Mouse (Mus musculus): ENCODE data around the gene Prim1. TPM values are rescaled to one million over a fixed set of nuclear protein-coding genes. Genes with fewer than 3 reads are reported as not detected.
"Not testable (repeated sequence)": the region's sequence is repeated elsewhere in the genome, so short reads cannot be mapped to it uniquely, and the experiment has no call there.

The Prim1 gene
- total RNA-seq, 2 experiments from 2014 or later, result 6.2 to 6.9 TPM

DNA sequence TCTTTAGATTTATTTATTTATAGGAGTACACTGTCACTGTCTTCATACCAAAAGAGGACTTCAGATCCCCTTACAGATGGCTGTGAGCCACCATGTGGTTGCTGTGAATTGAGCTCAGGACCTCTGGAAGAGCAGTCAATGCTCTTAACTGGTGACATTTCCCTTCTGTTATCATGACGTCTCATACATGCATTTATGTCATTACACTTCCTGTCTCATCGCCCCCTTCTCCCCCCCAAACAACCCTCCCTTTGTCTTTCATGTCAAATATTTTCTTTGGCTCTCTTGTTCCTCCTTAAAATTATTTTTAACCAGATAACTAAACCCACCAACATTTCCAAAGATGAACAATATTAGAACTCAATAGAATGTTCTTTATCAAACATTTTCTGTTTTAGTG lies 15.9 kb downstream of the Prim1 start:
- intact Hi-C loops (cut with DNase I), result no loop called here
- no peak for DNase-seq (ENCODE audit: low spot score in 2 of 2)

DNA sequence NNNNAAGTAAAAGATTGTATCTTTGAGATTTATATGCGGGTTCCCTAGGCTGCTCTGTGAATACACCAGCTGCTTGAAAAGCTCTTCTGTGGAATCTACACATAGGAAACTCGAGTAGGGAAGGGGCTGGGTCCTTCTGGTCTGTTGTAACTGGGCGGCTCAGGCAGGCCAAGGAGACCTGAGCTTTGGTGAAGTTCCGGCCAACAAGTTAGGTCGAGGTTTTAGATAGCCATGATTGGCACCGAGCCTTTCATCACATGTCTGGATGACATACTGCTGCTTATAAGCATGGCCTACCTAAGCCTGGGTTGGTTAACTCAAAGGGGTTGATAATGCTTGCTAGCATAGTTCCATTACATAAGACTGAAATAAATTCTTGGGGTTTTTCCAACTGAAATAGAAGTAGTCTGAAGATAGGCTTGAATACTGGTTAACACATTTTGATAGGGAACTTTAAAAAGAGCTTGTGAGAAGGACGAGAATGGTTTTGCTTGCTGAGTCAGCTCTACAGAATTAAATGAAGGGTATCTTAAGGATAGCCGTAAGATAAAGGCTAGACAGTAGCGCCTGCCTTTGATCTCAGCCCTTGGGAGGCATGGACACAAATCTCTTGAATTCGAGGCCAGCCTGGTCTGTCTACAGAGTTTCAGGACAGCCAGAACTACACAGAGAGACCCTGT lies 21.9 kb downstream of the Prim1 start:
- peak; percentile 38 to 56 for DNase-seq (ENCODE audit: low spot score in 2 of 2)
- intact Hi-C loops (cut with DNase I), result loop anchor here (2.0 kb wide), 1 partner anchor 22 kb away; the partner anchor contains the start of gene Ptges3

DNA sequence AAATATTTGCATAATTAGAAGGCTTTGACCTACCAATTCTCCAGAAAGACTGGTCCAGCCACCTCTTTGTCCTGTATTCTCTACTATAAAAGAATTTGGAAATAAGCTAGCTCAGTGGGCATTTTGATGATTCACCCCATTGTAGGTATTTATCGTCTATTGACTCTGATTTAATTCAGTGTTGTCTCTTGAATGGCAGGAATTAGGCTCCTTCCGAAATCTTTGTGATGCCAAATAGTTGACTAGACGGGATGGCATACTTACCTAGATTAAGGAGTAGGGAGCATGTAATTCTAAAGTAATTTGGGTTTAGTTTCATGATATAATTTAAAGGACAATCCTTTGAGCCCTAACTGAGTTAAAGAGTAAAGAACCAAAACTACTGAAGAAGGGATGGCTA lies 23.0 kb downstream of the Prim1 start:
- intact Hi-C loops (cut with DNase I), result loop anchor here (2.0 kb wide), 1 partner anchor 21 kb away; the partner anchor contains the start of gene Ptges3
- DNase-seq (ENCODE audit: low spot score in 2 of 2), result no peak

DNA sequence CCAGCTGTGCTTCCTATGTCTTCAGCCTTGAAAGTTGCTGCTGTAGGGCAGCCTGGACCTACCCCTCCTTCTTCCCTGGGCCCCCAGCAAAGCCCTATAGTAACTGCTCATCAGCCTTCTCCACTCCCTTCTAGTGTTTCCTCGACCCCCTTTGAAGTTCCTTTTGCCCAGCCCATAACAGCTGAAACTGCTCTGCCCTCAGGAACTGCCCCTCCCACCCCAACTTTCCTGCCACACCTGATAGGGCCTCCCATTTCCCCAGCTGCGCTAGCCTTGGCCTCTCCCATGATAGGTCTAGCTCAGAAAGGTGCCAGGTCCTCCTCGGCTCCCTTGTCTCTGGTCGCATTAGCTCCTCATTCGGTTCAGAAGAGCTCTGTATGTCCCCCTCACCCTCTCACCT lies 24.2 kb downstream of the Prim1 start:
- DNase-seq (ENCODE audit: low spot score in 2 of 2), result no peak
- intact Hi-C loops (cut with DNase I), result no loop called here

DNA sequence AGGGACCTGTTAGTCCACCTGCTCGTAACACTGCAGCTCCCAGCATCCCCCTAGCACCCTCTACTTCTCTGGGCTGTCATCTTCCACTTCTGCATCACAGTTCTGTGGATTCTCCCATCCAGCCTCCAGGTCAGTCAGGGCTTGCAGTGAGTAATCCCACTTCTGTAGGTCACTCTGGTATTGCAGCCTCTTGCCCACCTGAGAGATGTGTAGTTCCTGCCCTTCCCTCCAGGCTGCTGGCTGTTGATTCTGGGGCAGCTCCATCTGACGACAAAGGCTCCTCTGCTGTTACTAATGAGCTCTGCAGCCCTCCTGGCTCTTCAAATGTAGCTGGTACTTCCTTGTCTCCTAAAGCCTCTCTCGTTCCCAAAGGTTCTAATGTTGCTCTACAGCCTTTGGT lies 24.9 kb downstream of the Prim1 start:
- intact Hi-C loops (cut with DNase I), result no loop called here

DNA sequence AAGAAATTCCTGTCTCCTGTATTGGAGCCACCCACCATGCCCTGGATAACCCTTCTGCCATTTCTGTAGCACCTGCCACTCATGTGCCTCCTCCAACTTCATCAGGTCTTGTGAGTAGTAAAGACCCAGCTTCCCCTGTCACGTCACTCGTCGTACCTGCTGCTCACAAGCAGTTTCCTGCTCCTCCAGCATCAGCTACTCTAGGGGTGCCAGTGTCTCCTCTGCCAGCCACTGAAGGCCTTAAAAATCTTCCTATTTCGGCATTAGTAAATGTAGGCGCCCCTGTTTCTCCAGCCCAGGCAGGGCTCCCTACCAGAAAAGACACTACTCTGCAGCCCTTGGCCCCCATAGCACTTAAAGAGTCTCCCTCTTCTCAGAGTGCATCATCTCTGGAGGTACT lies 25.3 kb downstream of the Prim1 start:
- DNase-seq (ENCODE audit: low spot score in 2 of 2), result no peak
- intact Hi-C loops (cut with DNase I), result no loop called here

More for the DNA sequence above, 24.9 kb downstream of the Prim1 start:
- DNase-seq (ENCODE audit: low spot score in 2 of 2), result no peak

DNA sequence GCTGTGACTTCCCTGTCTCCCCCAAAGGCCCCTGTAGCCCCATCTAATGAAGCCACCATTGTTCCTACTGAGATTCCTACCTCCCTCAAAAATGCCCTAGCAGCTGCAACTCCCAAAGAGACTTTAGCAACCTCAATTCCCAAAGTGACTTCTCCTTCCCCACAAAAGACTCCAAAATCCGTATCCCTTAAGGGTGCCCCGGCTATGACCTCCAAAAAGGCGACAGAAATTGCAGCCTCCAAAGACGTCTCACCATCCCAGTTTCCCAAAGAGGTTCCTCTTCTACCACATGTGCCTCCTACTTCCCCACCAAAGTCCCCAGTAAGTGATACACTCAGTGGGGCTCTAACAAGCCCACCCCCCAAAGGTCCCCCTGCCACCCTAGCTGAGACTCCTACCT lies 26.7 kb downstream of the Prim1 start:
- intact Hi-C loops (cut with DNase I), result no loop called here
- DNase-seq (ENCODE audit: low spot score in 2 of 2), result no peak

DNA sequence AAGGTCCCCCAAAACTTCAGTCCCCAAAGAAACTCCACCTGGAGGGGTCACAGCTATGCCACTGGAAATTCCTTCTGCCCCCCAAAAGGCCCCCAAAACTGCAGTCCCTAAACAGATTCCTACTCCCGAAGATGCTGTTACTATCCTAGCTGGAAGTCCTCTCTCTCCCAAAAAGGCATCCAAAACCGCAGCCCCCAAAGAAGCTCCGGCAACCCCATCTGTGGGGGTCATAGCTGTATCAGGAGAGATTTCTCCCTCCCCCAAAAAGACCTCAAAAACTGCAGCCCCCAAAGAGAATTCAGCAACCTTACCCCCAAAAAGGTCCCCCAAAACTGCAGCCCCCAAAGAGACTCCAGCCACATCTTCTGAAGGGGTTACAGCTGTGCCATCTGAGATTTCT lies 27.5 kb downstream of the Prim1 start:
- intact Hi-C loops (cut with DNase I), result no loop called here
- no peak for DNase-seq (ENCODE audit: low spot score in 2 of 2)

DNA sequence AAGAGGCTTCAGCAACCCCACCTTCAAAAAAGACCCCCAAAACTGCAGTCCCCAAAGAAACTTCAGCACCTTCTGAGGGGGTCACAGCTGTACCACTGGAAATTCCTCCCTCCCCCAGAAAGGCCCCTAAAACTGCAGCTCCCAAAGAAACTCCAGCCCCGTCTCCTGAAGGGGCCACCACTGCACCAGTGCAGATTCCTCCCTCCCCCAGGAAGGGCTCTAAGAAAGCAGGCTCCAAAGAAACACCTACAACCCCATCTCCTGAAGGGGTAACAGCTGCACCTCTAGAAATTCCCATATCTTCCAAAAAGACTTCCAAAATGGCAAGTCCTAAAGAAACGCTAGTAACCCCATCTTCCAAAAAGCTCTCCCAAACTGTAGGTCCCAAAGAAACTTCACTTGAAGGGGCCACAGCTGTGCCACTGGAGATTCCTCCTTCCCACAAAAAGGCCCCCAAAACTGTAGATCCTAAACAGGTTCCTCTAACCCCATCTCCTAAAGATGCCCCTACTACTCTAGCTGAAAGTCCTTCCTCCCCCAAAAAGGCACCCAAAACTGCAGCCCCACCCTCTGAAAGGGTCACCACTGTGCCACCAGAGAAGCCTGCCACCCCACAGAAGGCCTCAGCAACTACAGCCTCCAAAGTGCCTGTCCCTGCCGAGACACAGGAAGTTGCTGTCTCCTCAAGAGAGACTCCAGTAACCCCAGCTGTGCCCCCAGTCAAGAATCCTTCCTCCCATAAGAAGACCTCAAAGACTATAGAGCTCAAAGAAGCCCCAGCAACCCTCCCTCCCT lies 28.3 kb downstream of the Prim1 start:
- DNase-seq (ENCODE audit: low spot score in 2 of 2), result no peak
- intact Hi-C loops (cut with DNase I), result no loop called here

DNA sequence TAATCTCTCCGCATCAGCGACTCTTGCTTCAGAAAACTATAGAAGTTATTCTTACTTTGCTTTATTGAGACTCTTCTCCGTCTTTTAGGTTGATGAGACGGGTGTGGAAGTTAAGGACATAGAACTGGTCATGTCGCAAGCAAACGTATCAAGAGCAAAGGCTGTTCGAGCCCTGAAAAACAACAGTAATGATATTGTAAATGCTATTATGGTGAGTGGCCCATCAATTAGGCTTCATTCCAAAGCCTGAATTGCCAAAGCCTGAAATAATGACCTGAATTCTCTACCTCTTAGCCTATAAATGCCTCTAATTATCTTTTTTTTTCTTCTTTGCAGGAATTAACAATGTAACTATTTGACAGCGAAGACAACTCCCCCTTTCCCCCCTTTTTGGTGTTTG lies 33.2 kb downstream of the Prim1 start:
- no peak for DNase-seq (ENCODE audit: low spot score in 2 of 2)
- intact Hi-C loops (cut with DNase I), result no loop called here

DNA sequence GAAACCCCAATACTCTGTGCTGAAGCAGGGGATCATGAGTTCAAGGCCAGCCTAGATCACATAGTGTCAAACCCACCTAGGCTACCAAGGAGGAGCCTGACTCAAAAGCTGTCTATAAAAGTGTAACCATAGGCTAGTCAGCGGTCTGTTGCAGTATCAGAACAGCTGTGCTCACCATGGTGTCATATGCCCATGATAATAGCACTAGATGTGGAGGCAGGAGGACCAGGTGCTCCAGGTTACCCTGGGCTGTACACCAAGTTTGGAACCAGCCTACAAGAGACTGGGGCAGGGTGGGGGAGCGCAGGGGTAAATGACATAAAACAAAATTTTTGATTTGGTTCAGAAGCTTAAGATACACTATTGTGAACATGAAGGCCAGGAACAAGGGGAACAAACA lies 34.8 kb downstream of the Prim1 start:
- intact Hi-C loops (cut with DNase I), result no loop called here
- DNase-seq (ENCODE audit: low spot score in 2 of 2), result no peak

DNA sequence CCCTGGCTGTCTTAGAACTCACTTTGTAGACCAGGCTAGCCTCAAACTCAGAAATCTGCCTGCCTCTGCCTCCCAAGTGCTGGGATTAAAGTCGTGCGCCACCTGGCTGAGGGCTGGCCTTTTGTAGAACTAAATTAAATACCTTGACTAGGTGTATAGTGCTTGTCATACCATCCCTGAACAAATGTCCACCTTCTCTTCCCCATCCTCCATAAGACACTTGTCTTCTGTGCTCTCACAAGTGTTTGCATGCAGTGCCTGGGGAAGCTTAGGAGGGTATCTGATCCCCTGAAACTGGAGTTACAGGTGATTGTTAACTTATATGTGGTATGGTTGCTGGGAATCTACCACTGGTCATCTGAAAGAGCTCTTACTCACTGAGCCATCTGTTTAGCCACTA lies 35.4 kb downstream of the Prim1 start:
- no peak for DNase-seq (ENCODE audit: low spot score in 2 of 2)

DNA sequence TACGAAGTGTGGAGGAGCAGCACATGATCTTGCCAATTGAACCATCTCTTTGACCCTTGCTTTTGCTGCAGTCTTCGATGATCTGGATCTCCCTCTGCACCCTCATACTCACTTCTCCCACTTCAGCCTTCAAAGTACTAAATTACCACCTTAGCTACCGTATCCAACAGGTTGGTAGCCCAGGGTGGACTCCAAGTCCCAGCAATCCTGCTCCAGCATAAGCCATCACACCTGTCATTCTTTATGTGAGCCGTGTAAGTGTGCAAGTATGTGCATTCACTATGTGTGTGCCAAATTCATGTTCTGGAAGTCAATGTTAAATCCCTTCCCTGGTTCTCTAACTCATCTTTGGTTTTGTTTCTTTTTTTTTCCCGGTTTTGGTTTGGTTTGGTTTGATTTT lies 36.6 kb downstream of the Prim1 start:
- no peak for DNase-seq (ENCODE audit: low spot score in 2 of 2)
- intact Hi-C loops (cut with DNase I), result no loop called here

More for the DNA sequence above, 35.4 kb downstream of the Prim1 start:
- intact Hi-C loops (cut with DNase I), result no loop called here

DNA sequence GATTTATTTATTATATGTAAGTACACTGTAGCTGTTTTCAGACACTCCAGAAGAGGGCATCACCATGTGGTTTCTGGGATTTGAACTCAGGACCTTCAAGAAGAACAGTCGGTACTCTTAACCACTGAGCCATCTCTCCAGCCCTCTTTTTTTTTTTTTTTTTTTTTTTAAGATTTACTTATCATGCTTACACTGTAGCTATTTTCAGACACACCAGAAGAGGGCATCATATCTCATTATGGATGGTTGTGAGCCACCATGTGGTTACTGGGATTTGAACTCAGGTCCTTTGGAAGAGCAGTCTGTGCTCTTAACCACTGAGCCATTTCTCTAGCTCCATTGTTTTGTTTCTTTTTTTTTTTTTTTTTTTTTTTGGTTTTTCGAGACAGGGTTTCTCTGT lies 37.2 kb downstream of the Prim1 start:
- intact Hi-C loops (cut with DNase I); DNase-seq (ENCODE audit: low spot score in 2 of 2): not testable (repeated sequence)

DNA sequence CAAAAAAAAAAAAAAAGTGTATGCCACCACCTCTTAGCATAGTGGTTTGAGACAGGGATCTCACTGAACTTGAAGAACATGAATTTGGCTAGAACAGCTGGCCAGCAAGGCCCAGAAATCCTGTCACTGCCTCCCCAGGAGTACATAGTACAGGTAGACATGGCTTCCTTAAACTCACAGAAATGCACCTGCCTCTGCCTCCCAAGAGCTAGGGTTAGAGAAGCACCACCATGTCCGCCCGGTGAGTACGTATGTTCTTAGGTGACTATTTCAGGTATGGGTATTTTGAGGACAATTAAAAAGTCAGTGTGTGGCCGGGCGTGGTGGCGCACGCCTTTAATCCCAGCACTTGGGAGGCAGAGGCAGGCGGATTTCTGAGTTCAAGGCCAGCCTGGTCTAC lies 38.0 kb downstream of the Prim1 start:
- intact Hi-C loops (cut with DNase I), result no loop called here

DNA sequence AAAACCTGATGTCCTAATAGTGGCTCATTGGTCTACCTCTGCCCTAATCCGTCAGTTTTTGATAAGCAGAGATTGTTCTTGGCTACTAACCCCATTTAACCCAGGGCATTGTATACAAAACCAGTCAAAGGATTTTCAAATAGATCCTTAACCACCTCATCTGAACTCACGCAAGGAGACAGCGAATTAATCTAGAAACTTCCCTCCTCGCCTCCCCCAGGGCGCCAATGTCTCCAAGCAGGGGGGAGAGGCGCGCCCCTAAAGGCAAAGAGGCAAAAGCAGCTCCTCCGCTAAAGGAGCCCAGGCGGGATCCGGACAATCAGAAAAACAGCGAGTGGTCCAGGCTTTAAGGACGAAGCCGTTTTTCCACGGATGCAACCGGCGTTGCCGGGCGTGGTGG lies 43.2 kb downstream of the Prim1 start:
- intact Hi-C loops (cut with DNase I), result loop anchor here (2.0 kb wide), 2 partner anchors 21 to 25 kb away; partner anchors contain the start of gene Atp5b
- DNase-seq (ENCODE audit: low spot score in 2 of 2), result no peak

More for the DNA sequence above, 38.0 kb downstream of the Prim1 start:
- no peak for DNase-seq (ENCODE audit: low spot score in 2 of 2)

DNA sequence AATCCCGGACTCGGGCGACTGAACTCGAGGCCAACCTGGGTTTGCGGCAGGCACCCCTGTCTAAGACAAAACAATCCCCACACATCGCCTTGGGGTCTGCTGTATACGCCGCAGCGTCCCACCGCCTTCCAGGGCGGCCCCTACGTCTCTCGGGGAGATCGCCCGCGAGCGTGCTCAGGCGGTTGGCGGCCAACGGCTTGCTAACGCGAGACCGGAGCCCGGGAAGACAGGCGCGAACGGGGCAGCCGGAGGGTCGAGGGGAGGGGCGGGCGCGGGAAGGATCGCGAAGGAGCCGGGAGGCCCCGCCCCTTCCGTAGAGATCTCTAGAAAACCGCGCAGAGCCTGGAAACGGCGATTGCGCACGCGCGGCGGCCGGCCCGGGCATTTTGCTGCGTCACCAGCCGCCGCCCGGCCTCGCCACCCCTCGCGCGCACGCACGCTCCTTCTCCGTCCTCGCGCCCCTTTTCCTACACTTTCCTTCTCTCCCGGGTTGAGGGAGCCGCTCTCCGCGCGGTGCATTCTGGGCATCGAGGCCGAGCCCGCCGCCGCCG lies 43.7 kb downstream of the Prim1 start, which contains the start of gene Ptges3:
Ptges3 (plus strand) TSS at position 354 of the 551 bp plus-strand sequence.
- intact Hi-C loops (cut with DNase I), result loop anchor here (2.0 kb wide), 2 partner anchors 22 to 24 kb away; partner anchors contain the start of gene Atp5b
- DNase-seq (ENCODE audit: low spot score in 2 of 2), result peak; percentile 97 to 98

DNA sequence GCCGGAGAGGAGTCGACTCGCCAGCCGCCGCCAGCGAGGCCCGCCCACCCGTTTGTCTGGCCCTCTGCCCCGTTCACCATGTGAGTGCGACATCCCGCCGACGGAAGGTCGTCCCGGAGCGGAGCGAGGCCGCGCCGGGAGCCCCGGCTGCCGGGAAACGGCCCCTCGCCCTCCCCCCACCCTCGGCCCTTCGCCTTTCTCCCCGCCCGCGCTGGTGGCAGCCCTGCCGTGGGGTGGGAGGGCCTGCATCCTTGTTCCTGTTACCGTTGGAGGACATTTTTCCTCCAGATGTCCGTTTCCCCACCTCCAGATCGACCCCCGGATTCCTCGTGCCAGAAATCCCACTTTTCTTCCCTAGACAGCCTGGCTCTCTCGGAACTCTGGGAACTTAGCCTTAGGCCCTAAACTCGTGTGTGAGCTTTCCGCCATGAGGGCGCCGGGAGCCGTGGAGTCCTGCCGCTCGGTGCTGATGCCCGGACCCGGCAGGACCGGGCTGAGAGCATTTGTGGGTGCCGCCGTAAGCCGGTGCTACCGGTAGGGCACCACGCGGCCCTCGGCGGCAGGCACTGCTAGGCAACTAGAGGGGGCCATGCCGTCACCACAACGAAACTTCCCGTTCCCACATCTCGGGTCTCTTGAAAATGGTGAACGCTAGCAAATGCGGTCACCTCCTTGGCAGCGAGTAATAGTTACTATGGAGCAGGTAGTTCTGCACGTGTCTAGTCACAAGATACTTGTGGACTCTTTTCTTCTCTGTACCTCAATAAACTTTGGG lies 44.4 kb downstream of the Prim1 start:
- DNase-seq (ENCODE audit: low spot score in 2 of 2), result peak; percentile 47 to 51
- intact Hi-C loops (cut with DNase I), result loop anchor here (2.0 kb wide), 2 partner anchors 23 kb away; partner anchors contain the start of gene Atp5b

DNA sequence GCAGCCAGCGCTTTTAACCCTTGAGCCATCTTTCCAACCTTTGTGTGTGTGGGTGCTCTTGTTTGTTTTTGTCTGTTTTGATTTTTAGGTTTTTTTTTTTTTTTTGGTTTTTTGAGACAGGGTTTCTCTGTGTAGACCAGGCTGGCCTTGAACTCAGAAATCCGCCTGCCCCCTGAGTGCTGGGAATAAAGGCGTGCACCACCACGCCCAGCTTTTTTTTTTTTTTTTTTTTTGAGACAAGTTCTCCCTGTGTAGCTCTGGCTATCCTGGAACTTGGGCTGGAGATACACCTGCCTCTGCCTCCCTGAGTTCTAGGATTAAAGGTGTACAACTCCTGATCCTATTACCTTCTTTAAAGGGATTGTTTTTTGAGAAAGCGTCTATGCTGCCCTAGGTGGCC lies 46.1 kb downstream of the Prim1 start:
- intact Hi-C loops (cut with DNase I), result no loop called here
- no peak for DNase-seq (ENCODE audit: low spot score in 2 of 2)

All from left cerebral cortex, postnatal 25 days (tissue).